8 mouse cellular contexts compared by ENCODE assay signal in genomic region chr14:54714121-54714520, GRCm38 (mm10). TPM values are rescaled to one million over a fixed set of nuclear protein-coding genes. Genes with fewer than 3 reads are reported as not detected.
DNase-seq lines count a peak whose midpoint lies in the region; ATAC-seq lines count a peak whose summit lies in the region.

No protein-coding gene starts in this region.

- H3K9ac ChIP-seq in forebrain, embryonic 12.5 days, result peak overlapping the region; percentile 53
- H3K9ac ChIP-seq in neural tube, embryonic 15.5 days (replicated peaks), result peak overlapping the region; percentile 51

- no peaks in the 10 kb centered on the region for H3K36me3 ChIP-seq in forebrain, embryonic 12.5 days (replicated peaks)
- no peaks in the 10 kb centered on the region for H3K36me3 ChIP-seq in neural tube, embryonic 15.5 days

- WGBS in forebrain, embryonic 12.5 days, result 1% methylated on average over 13 of the region's 13 CpGs
- WGBS in neural tube, embryonic 15.5 days, result under 1% methylated on average over 13 of the region's 13 CpGs

- H3K9me3 ChIP-seq in forebrain, embryonic 12.5 days, result no peaks in the 10 kb centered on the region
- no peaks in the 10 kb centered on the region for H3K9me3 ChIP-seq in neural tube, embryonic 15.5 days (replicated peaks)

- no peak overlapping the region for H3K27ac ChIP-seq in forebrain, embryonic 12.5 days
- H3K27ac ChIP-seq in neural tube, embryonic 15.5 days (replicated peaks), result peak overlapping the region; percentile 70

- peaks cover 9% of the 10 kb centered on the region for H3K4me1 ChIP-seq in forebrain, embryonic 12.5 days
- peaks cover 12% of the 10 kb centered on the region for H3K4me1 ChIP-seq in neural tube, embryonic 15.5 days

- peak overlapping the region; percentile 65 for H3K4me2 ChIP-seq in forebrain, embryonic 12.5 days
- H3K4me2 ChIP-seq in neural tube, embryonic 15.5 days, result peak overlapping the region; percentile 78

- H3K27me3 ChIP-seq in forebrain, embryonic 12.5 days, result peaks cover 11% of the 10 kb centered on the region; the same call in 1 of the 2 replicates
- no peaks in the 10 kb centered on the region for H3K27me3 ChIP-seq in neural tube, embryonic 15.5 days (replicated peaks)

- peak overlapping the region; percentile 37 for H3K4me3 ChIP-seq in forebrain, embryonic 12.5 days (replicated peaks)
- H3K4me3 ChIP-seq in neural tube, embryonic 15.5 days (replicated peaks), result peak overlapping the region; percentile 47

- peak; percentile 57 for ATAC-seq in forebrain, embryonic 12.5 days (ENCODE audit: low FRiP score)
- peak; percentile 82 for ATAC-seq in neural tube, embryonic 15.5 days (ENCODE audit: low FRiP score)

- DNase-seq in MEL-GATA-1-ER (ENCODE audit: extremely low read depth, low read depth), result peak; percentile 82
- DNase-seq in c-Kit-positive CD71-positive TER-119-positive erythroid progenitor cells, embryonic 14.5 days (ENCODE audit: low spot score), result peak; percentile 86
- DNase-seq in heart, postnatal 4 days, result peak; percentile 76
- peak; percentile 68 to 93 for DNase-seq in layer of hippocampus, adult 18-20 months (ENCODE audit: low spot score in 2 of 2)
- peak; percentile 62 to 71 for DNase-seq in lung, adult 18-20 months
- DNase-seq in thymus, adult 18-20 months, result peak; percentile 31 to 55

RNA-seq across cellular contexts. Expression of gene Cebpe, which starts 2.1 kb away (rescaled TPM):
- polyA plus RNA-seq in forebrain, embryonic 12.5 days (2016; fragmentation: Nextera tagmentation; extraction: Ambion mirVana), result not detected in 2 replicates
- total RNA-seq in heart, postnatal 4 days (2021), result not detected
- total RNA-seq in layer of hippocampus, adult 18-20 months (2021), result not detected
- 0.12 and 0.29 TPM in 2 replicates for polyA plus RNA-seq in neural tube, embryonic 15.5 days (2015; fragmentation: Nextera tagmentation; extraction: Ambion mirVana)

RNA-seq across cellular contexts. Expression of gene Gm29776, which starts 15.5 kb away (rescaled TPM):
- polyA plus RNA-seq in forebrain, embryonic 12.5 days (2016; fragmentation: Nextera tagmentation; extraction: Ambion mirVana), result not detected in 2 replicates
- under 1 TPM; 0.14 to 0.16 TPM for total RNA-seq in heart, postnatal 4 days (2021)
- total RNA-seq in layer of hippocampus, adult 18-20 months (2021), result not detected
- 0.18 and 0.19 TPM in 2 replicates for polyA plus RNA-seq in neural tube, embryonic 15.5 days (2015; fragmentation: Nextera tagmentation; extraction: Ambion mirVana)

RNA-seq across cellular contexts. Expression of gene Acin1, which starts 27.4 kb away (rescaled TPM):
- 188 and 190 TPM in 2 replicates for polyA plus RNA-seq in forebrain, embryonic 12.5 days (2016; fragmentation: Nextera tagmentation; extraction: Ambion mirVana)
- 100 to 1,000 TPM; 119 to 129 TPM for total RNA-seq in heart, postnatal 4 days (2021)
- 100 to 1,000 TPM; 196 to 207 TPM for total RNA-seq in layer of hippocampus, adult 18-20 months (2021)
- polyA plus RNA-seq in neural tube, embryonic 15.5 days (2015; fragmentation: Nextera tagmentation; extraction: Ambion mirVana), result 113 and 115 TPM in 2 replicates

RNA-seq across cellular contexts. Expression of gene 1700123O20Rik, which starts 28.1 kb away (rescaled TPM):
- 87.5 and 89.7 TPM in 2 replicates for polyA plus RNA-seq in forebrain, embryonic 12.5 days (2016; fragmentation: Nextera tagmentation; extraction: Ambion mirVana)
- total RNA-seq in heart, postnatal 4 days (2021), result 10 to 100 TPM; 19.3 to 20.9 TPM
- 10 to 100 TPM; 23.4 to 24.4 TPM for total RNA-seq in layer of hippocampus, adult 18-20 months (2021)
- 72.2 and 72.3 TPM in 2 replicates for polyA plus RNA-seq in neural tube, embryonic 15.5 days (2015; fragmentation: Nextera tagmentation; extraction: Ambion mirVana)
